Mouse (Mus musculus): ENCODE measurements around the gene Cdk16.
"Not testable (repeated sequence)": the region's sequence is repeated elsewhere in the genome, so short reads cannot be mapped to it uniquely, and the experiment has no call there.

Gene Cdk16

GRCm38 (mm10) chrX:20687519-20688067, at the start of gene Cdk16:
Gene Cdk16, plus strand, starts transcription at chrX:20687954.
- in situ Hi-C loops (cut with MboI, MseI): loop anchor here in 1 of 2 experiments (10.0 kb wide), 1 partner anchor 267 kb away; the partner anchor contains the start of gene Elk1

GRCm38 (mm10) chrX:20638141-20638540, 49.6 kb upstream of the Cdk16 start:
- in situ Hi-C loops (cut with MboI, MseI): no loop called here

- in situ Hi-C loops (cut with MboI, MseI): no loop called here
Observed at GRCm38 (mm10) chrX:20644780-20645179, 43.0 kb upstream of the Cdk16 start.

DNA sequence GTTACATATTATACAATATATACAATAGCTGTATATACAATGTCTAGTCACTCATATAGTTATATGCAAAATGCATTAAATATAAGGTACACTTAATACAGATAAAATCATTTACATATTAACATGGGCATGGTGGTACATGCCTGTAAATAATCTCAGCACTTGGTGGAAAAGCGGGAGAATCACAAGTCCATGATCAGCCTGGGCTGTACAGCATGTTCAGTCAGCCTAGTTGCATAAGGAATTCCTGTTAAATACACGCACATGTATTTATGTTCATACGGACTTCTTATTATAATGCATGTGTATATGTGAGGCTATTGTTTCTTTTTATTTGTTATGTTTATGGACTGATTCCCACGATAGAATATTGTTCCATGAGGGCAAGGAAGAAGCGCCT, 30.2 kb upstream of the Cdk16 start:
- in situ Hi-C loops (cut with MboI, MseI): no loop called here

DNA sequence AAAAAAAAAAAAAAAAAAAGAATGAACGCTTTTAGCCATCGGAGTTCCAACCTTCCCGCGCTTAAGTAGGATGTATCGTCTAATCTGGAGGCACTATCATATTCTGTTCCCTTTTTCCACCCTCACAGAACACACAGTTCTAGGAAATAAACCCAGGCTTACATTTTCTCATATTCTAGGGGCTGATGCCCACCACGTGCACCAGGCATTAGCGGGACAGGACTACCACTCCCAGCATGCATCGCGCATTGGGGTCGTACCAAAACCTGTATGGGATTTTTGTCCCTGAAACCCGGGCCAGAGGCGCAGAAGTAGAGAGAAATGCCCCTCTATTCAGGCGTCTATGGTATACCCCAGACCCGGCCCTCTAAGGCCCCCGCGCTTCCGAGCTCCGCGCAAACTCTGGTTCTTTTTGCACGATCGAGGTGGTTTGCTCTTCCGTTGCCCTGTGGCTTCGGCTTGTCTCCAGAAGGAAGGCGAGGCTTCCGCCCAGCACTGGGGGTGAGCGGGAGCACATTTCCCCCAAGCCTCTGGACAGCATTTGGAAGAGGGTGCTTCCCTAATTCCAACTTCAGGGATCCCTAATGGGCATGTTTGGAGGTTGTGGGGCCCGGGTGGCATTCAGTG, 29.6 kb upstream of the Cdk16 start, which contains the start of gene Uba1:
Gene Uba1 (plus strand): TSS at position 301 of the 627 bp plus-strand sequence.
- in situ Hi-C loops (cut with MboI, MseI): no loop called here

GRCm38 (mm10) chrX:20658891-20659406, 28.8 kb upstream of the Cdk16 start:
- in situ Hi-C loops (cut with MboI, MseI): no loop called here

DNA sequence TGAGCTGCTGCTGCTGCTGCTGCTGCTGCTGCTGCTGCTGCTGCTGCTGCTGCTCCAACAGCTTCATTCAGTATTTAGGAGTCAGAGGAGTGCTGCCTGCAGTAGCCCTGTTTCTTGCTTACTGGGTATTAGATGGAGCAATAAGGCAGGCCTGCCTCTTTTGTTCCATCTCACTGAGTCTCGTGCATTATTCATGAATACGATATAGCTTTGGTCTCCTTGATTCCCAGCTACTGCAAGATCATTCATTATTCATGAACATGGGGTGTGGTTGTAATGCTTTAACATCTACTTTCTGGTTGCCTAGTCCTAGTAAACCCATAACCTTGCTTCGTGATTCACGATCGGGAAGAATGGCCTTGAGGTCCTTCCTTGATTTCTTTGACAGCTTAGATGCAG, 25.4 kb upstream of the Cdk16 start:
- in situ Hi-C loops (cut with MboI, MseI): loop anchor here in 1 of 2 experiments (10.0 kb wide), 1 partner anchor 152 kb away; no protein-coding TSS in a partner anchor

DNA sequence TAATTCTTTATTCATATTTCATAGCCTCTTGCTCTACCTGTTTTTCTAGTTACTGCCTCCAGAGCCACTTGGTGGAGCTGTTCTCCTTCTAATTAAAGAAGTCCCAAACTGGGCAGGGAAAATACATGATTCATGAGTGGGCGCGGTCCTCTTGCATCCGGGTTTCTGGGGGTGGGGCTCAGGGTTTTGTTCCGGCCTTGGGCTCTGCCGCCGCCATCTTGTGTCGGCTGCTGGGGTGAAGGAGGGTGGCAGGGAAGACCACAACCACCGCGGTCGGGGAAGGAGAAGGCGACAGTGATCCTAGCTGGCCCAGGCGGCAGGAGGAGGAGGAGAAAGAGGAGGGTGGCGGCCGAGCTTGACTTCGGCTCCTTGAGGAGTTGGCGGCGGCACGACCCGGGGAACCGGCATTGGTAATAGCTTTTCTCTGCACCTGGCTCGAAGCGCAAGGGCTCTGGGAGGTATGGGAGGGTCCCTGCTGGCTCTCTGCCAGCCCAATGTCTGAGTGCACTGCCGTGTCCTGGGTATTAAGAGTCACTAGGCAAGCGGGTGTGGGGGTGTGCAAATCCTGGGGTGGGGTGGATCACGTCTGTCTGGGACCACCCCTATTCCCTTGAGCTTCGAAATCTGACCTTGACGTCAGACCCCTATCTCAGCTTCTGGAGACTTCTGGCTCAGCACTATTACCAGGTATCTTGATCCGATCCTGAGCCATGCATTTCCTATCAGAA, 24.9 kb upstream of the Cdk16 start:
- in situ Hi-C loops (cut with MboI, MseI): loop anchor here in 1 of 2 experiments (10.0 kb wide), 1 partner anchor 152 kb away; no protein-coding TSS in a partner anchor

GRCm38 (mm10) chrX:20663444-20663790, 24.3 kb upstream of the Cdk16 start:
- in situ Hi-C loops (cut with MboI, MseI): loop anchor here in 1 of 2 experiments (10.0 kb wide), 1 partner anchor 151 kb away; no protein-coding TSS in a partner anchor

- in situ Hi-C loops (cut with MboI, MseI): loop anchor here in 1 of 2 experiments (10.0 kb wide), 1 partner anchor 267 kb away; the partner anchor contains the start of gene Elk1
Observed at GRCm38 (mm10) chrX:20688068-20688547, 354 bp downstream of the Cdk16 start.

- in situ Hi-C loops (cut with MboI, MseI): loop anchor here in 1 of 2 experiments (10.0 kb wide), 1 partner anchor 266 kb away; the partner anchor contains the start of gene Elk1
Observed at GRCm38 (mm10) chrX:20688615-20689014, 861 bp downstream of the Cdk16 start.

- in situ Hi-C loops (cut with MboI, MseI): loop anchor here in 1 of 2 experiments (10.0 kb wide), 1 partner anchor 1993 kb away; no protein-coding TSS in a partner anchor
Observed at GRCm38 (mm10) chrX:20691566-20691965, 3.8 kb downstream of the Cdk16 start.

GRCm38 (mm10) chrX:20692616-20693015, 4.9 kb downstream of the Cdk16 start:
- in situ Hi-C loops (cut with MboI, MseI): loop anchor here in 1 of 2 experiments (10.0 kb wide), 1 partner anchor 1992 kb away; no protein-coding TSS in a partner anchor

- in situ Hi-C loops (cut with MboI, MseI): loop anchor here in 1 of 2 experiments (10.0 kb wide), 1 partner anchor 1989 kb away; no protein-coding TSS in a partner anchor
Observed at GRCm38 (mm10) chrX:20695842-20696241, 8.1 kb downstream of the Cdk16 start.

DNA sequence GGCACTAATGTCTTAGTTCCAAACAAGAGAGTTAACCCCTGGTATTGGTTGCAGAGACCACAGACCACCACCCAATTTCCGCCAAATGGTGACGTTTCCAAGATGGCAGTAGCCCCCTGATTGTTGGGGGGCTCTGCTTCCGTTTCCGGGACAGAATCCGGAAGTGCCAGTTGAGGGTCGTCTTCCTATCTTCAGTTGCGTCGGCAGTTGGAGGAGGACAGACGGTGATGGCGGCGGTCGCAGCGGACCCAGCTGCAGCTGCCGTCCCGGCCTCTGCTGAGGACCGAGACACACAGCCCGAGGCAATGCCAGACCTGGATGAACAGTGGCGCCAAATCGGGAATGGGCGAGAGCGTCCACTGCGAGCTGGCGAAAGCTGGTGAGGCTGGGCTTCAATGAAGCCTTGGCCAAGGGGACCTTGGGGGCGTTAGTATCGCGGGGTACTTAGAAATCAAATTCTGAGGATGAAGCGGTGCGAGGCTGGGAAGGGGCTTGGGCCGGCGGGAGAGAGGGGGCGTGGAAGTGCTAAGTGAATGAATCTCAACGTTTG, 16.1 kb downstream of the Cdk16 start, which contains the start of gene Usp11:
Gene Usp11 (plus strand): TSS at position 166 of the 550 bp plus-strand sequence.
- in situ Hi-C loops (cut with MboI, MseI): no loop called here

GRCm38 (mm10) chrX:20704295-20705082, 16.7 kb downstream of the Cdk16 start:
- in situ Hi-C loops (cut with MboI, MseI): no loop called here

- in situ Hi-C loops (cut with MboI, MseI): no loop called here
Observed at GRCm38 (mm10) chrX:20705083-20705402, 17.3 kb downstream of the Cdk16 start.

- in situ Hi-C loops (cut with MboI, MseI): no loop called here
Observed at GRCm38 (mm10) chrX:20728681-20729080, 40.9 kb downstream of the Cdk16 start.

DNA sequence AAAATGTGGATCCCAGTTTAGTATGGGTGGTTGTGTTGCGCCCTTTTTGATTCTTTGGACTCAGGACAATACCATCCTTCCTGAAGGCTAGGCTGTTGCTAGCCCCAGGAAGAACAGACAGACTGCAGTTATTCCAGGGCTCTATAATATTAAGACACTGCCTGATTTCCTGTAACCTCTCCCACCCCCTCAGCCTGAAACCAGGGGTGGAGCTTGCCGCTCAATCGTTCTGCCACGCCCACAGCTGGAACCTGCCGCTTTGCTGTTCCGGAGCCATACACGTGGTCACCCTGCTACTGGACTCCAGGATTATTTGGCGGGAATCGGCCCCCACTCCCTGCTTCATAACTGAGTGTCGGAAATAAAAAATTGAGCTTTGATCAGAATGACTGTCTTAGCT, 42.3 kb downstream of the Cdk16 start:
- in situ Hi-C loops (cut with MboI, MseI): not testable (repeated sequence)

- in situ Hi-C loops (cut with MboI, MseI): no loop called here
Observed at GRCm38 (mm10) chrX:20736479-20736878, 48.7 kb downstream of the Cdk16 start.

Measured in T-helper 17 cell (primary cell).